Mouse (Mus musculus): ENCODE results near the gene Tcaf3. TPM values are rescaled to one million over a fixed set of nuclear protein-coding genes. Genes with fewer than 3 reads are reported as not detected.

Tcaf3 gene
- total RNA-seq, 1 experiment from 2014 or later: not detected

DNA sequence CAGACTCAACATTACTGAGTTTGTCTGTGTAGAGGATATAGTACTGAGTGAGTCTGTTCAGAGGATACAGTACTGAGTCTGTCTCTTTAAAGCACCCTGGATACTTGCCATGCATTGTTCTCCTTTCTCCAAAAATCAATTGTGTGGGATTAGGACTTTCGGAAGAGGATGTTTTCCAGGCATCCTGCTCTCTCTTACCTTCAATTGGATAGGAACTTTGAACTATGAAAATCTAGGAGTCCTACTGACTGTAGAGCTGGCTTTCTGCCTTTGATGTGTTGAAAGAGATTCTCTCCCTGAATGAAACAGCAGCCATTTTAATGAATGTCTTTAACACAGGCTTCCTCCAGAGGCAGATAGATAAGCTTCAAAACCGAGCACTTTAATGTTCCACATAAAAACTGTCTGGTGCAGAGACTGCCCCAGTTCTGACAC, 52.0 kb downstream of the Tcaf3 start:
- no peak for ATAC-seq (replicated peaks; ENCODE audit: low read depth, poor library complexity, severe bottlenecking)

- ATAC-seq (replicated peaks; ENCODE audit: low read depth, poor library complexity, severe bottlenecking): no peak
Measured at GRCm38 (mm10) chr6:42544846-42545245, 52.6 kb downstream of the Tcaf3 start.

- ATAC-seq (replicated peaks; ENCODE audit: low read depth, poor library complexity, severe bottlenecking): no peak
Measured at GRCm38 (mm10) chr6:42542036-42543031, 55.2 kb downstream of the Tcaf3 start.

DNA sequence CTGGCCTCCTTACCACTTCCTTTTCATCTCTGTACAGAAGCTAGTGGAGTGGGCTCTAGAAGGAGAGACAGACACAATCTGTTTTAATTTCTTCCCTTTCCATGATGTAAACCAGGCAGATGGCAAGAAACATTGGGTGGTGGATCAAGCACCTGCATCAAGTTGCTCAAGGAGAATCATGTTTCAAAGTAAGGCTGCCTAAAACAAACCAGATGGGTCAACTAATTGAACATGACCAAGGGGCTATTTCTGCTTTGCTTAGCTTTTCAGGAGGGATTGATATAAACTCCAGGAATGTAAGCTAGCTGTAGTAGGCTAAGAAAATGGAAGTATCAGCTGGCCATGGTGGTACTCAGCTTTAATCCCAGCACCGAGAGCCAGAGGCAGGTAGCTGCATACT, 56.8 kb downstream of the Tcaf3 start:
- ATAC-seq (replicated peaks; ENCODE audit: low read depth, poor library complexity, severe bottlenecking): no peak

DNA sequence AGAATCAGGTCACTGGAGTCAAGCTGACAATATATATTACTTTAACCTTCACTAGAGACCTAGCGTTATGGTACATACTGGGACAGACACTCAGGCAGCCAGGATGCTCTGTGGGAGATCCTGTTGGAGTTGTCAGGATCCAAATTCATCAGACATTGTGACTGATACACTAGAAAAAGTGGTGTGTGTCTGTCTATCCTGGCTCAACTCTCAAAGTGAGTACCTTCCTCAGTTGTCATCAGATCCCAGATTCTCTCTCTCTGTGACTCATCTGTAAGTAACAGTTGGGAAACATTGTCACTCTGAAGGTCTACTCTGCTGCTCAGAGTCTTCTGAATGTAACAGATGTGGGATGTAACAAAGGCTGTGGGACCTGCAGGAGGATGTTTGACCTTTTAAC, 57.8 kb downstream of the Tcaf3 start:
- no peak for ATAC-seq (replicated peaks; ENCODE audit: low read depth, poor library complexity, severe bottlenecking)

Other genes starting within 250 kb of the Tcaf3 start
- 34.5 and 48.0 TPM in 2 replicates for gene Zyx, start 248.1 kb downstream of the Tcaf3 start, total RNA-seq (2017)
- gene Epha1, start 224.4 kb downstream of the Tcaf3 start, total RNA-seq (2017): 1.8 TPM in 1 of 2 replicates, not detected in the other
- not detected in 2 replicates for gene Tas2r143, start 197.5 kb downstream of the Tcaf3 start, total RNA-seq (2017)
- gene Tas2r135, start 192.3 kb downstream of the Tcaf3 start, total RNA-seq (2017): not detected in 2 replicates
- not detected in 2 replicates for gene Tas2r126, start 163.2 kb downstream of the Tcaf3 start, total RNA-seq (2017)
- gene Olfr458, start 132.5 kb downstream of the Tcaf3 start, total RNA-seq (2017): not detected in 2 replicates
- gene Olfr457, start 121.4 kb downstream of the Tcaf3 start, total RNA-seq (2017): not detected in 2 replicates
- not detected in 2 replicates for gene Olfr456, start 110.5 kb downstream of the Tcaf3 start, total RNA-seq (2017)
- not detected in 2 replicates for gene Olfr455, start 50.1 kb downstream of the Tcaf3 start, total RNA-seq (2017)
- gene Tcaf2, start 47.6 kb upstream of the Tcaf3 start, total RNA-seq (2017): under 0.01 TPM in 1 of 2 replicates, not detected in the other
- 0.97 and 4.2 TPM in 2 replicates for gene Tcaf1, start 112.4 kb upstream of the Tcaf3 start, total RNA-seq (2017)
- not detected in 2 replicates for gene Olfr453, start 141.7 kb upstream of the Tcaf3 start, total RNA-seq (2017)
- not detected in 2 replicates for gene Olfr38, start 158.7 kb upstream of the Tcaf3 start, total RNA-seq (2017)
- gene Olfr452, start 187.4 kb upstream of the Tcaf3 start, total RNA-seq (2017): not detected in 2 replicates
- gene Olfr450, start 214.2 kb upstream of the Tcaf3 start, total RNA-seq (2017): not detected in 2 replicates
- not detected in 2 replicates for gene Olfr449, start 236.7 kb upstream of the Tcaf3 start, total RNA-seq (2017)